Mouse (Mus musculus): ENCODE data around the gene 3110082I17Rik.

Gene 3110082I17Rik

GRCm38 (mm10) chr5:139460384-139461067, at the start of gene 3110082I17Rik:
TSS of gene 3110082I17Rik (minus strand) at chr5:139460527.
- DNase-seq (ENCODE audit: low spot score) = peak; percentile 96

DNA sequence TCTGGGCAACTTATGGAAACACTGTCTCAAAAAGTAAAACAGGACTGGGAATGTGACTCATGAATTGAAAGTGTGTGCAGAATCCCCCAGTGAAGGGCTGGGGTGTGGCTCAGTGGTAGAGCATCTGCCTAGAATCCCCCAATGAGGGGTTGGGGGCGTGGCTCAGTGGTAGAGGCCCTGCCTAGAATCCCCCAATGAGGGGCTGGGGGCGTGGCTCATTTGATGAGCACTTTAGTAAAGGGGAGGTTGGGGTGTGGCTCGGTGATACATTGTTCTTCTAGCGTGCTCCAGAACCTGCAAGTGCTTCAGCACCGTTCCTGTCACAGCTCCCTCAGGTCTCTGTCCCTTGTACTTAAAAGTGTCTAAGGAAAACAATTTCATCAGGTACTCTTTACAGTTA, 45.9 kb upstream of the 3110082I17Rik start:
- DNase-seq (ENCODE audit: low spot score) = no peak

GRCm38 (mm10) chr5:139505073-139505606, 44.8 kb upstream of the 3110082I17Rik start:
- DNase-seq (ENCODE audit: low spot score) = peak; percentile 75

- no peak for DNase-seq (ENCODE audit: low spot score)
Observed at GRCm38 (mm10) chr5:139502281-139502680, 42.0 kb upstream of the 3110082I17Rik start.

DNA sequence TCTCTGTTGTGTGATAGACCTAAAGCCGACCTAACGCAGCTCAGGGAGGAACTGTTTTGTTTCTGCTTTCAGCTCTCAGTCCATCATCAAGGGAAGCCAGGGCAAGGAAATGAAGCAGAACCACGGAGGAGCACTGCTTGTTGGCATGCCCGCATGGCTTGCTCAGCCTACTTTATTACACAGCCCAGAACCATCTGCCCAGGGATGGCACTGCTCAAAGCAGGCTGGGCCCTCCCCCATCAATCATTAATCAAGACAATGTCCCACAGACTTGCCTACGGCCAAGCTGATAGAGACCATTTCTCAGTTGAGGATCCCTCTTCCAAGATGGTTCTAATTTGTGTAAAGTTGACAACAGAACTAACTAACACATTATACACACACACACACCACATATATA, 38.5 kb upstream of the 3110082I17Rik start:
- no peak for DNase-seq (ENCODE audit: low spot score)

GRCm38 (mm10) chr5:139496939-139497338, 36.6 kb upstream of the 3110082I17Rik start:
- no peak for DNase-seq (ENCODE audit: low spot score)

- no peak for DNase-seq (ENCODE audit: low spot score)
Observed at GRCm38 (mm10) chr5:139495019-139495669, 34.8 kb upstream of the 3110082I17Rik start.

- DNase-seq (ENCODE audit: low spot score) = no peak
Observed at GRCm38 (mm10) chr5:139493690-139494089, 33.4 kb upstream of the 3110082I17Rik start.

DNA sequence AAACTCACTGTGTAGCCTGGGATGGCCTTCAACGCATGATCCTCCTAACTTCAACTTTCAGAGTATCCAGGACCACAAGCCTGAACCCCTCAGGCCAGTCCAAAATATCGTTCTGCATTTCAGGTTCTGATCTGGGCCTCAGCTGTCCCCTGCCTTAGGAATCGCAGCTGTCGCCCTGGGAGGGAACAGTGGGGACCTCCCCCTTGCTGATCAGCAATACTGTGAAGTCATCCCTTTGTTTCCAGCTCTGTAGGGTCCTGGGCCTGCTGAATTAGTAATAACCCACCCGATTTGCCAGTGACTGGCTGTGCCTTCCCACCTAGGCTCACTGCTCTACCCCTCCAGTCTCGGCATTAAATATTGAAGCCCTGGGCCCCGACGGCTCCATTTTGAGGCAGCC, 31.0 kb upstream of the 3110082I17Rik start:
- DNase-seq (ENCODE audit: low spot score) = no peak

DNA sequence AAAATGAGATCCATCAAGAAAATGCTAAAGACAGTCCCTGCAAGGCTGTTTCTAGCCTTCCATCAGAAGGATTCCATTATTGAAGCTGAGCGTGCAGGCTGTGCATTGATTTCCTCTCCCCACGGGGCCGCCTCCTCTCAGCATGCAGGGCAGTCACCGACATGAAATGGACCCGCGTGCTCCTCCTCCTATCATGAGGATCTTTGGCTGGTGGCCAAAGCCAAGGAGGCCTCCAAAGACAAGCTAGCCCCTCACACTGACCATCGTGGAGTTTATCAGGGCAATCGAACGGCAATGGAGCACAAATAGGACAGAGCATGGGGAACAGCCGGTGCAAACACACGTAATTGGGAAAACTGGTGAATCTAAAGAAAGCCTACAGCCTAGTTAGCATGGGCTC, 29.8 kb upstream of the 3110082I17Rik start:
- no peak for DNase-seq (ENCODE audit: low spot score)

DNA sequence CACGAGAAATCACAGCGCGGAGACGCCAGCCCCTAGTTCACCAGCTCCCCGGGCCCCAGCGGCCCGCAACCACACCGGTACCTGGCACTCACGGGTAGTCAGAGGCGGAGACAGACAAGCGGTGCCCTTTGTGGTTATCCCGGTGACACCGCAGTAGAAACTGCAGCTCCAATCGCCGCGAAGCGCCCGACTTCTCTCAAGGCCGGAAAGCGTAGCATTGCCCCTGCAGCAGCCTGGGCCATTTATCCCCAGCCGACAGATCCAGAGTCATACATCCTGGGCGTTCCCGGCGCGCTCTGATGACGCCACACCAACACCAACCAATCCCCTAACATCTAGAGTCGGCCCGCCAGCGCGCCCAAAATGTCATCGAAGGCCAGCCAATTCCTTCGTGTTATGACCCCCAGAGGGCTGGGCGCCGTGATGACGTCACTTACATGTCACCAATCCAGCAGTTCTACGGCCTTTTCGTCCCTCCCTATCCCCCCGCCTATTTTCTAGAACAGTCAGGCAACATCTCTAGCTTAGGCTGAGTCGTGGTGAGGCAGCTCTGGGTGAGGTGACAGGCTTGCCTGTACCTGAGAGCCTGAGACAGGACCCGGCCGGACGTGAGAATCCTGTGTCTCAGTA, 24.0 kb upstream of the 3110082I17Rik start, which contains the start of gene Zfand2a:
TSS of gene Zfand2a (minus strand) at position 365 of the 630 bp plus-strand sequence.
- peak; percentile 100 for DNase-seq (ENCODE audit: low spot score)

- DNase-seq (ENCODE audit: low spot score) = peak; percentile 70
Observed at GRCm38 (mm10) chr5:139483171-139483848, 23.0 kb upstream of the 3110082I17Rik start.

DNA sequence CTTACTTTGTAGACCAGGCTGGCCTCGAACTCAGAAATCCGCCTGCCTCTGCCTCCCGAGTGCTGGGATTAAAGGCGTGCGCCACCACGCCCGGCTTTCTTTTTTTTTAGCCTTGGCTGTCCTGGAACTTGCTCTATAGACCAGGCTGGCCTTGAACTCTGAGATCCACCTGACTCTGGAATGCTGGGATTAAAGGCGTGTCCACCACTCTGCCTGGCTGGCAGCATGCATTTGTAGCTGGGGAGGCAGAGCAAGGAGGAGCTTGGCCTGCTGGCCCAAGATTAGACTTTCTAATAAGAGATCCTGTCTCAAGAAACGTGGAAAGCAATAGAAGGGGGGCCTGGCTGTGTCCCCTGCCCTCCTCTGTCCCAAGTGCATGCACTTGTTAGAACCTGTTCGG, 20.1 kb upstream of the 3110082I17Rik start:
- DNase-seq (ENCODE audit: low spot score) = no peak

- no peak for DNase-seq (ENCODE audit: low spot score)
Observed at GRCm38 (mm10) chr5:139479088-139479487, 18.8 kb upstream of the 3110082I17Rik start.

- DNase-seq (ENCODE audit: low spot score) = no peak
Observed at GRCm38 (mm10) chr5:139474741-139475140, 14.4 kb upstream of the 3110082I17Rik start.

GRCm38 (mm10) chr5:139467998-139468397, 7.7 kb upstream of the 3110082I17Rik start:
- no peak for DNase-seq (ENCODE audit: low spot score)

GRCm38 (mm10) chr5:139466801-139467200, 6.5 kb upstream of the 3110082I17Rik start:
- DNase-seq (ENCODE audit: low spot score) = no peak

- no peak for DNase-seq (ENCODE audit: low spot score)
Observed at GRCm38 (mm10) chr5:139466373-139466772, 6.0 kb upstream of the 3110082I17Rik start.

DNA sequence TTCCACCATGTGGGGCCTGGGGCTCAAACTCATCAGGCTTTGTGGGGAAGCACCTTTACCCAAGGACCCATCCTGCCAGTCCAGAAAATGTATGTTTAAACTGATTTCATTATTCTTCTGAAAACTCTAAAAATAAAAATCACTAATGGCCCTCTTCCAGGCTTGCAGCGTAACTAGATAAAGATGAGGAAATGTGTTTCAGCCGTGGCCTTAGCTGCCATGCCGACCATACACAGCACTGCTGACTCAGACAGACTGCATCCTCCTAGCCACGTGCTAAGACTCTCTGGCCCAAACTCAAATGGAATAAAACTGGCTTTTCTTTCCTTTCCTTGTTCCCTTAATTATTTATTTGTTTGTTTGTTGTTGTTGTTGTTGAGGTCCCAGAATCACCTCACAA, 4.5 kb upstream of the 3110082I17Rik start:
- no peak for DNase-seq (ENCODE audit: low spot score)

DNA sequence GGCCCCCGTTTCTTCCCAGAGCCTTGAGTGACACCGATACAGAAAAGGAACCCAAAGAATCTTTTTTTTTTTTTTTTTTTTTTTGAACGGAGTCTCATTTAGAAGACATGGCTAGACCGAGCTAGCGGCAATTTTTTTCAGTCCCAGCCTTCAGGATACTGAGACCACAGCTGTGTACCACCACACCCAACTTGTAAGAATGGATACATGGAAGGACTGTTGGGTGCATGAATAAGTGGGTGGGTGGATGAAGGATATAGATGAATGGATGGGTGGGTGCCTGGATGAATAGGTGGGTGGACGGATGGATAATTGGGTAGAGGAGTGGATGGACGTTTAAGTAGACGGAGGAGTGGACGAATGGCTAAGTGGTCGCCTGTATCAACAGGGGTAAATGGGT, 389 bp downstream of the 3110082I17Rik start:
- no peak for DNase-seq (ENCODE audit: low spot score)

- no peak for DNase-seq (ENCODE audit: low spot score)
Observed at GRCm38 (mm10) chr5:139457241-139457640, 3.1 kb downstream of the 3110082I17Rik start.

- no peak for DNase-seq (ENCODE audit: low spot score)
Observed at GRCm38 (mm10) chr5:139455166-139455565, 5.2 kb downstream of the 3110082I17Rik start.

All from T-cell, adult 2 months (primary cell).